Mouse (Mus musculus) heart, postnatal 4 days (tissue): ENCODE data around the gene Mrpl20. TPM values are rescaled to one million over a fixed set of nuclear protein-coding genes. Genes with fewer than 3 reads are reported as not detected.

Experiments
- DNase-seq: peaks from one replicate; pipeline ENCODE4 v3.0.0; 2021
- total RNA-seq, 2 experiments: library from RNA; stranded (reverse); gene quantifications; 2 replicates each; pipeline ENCODE4 v1.2.3; 2021

Gene Mrpl20
- total RNA-seq, 2 experiments from 2014 or later, result 78.1 to 95.5 TPM

GRCm38 (mm10) chr4:155831831-155832230 is 29.2 kb downstream of the Mrpl20 start:
- DNase-seq, result no peak

- no peak for DNase-seq
These were observed 29.6 kb downstream of the Mrpl20 start for GRCm38 (mm10) chr4:155832321-155832720.

- DNase-seq, result no peak
These were observed 30.6 kb downstream of the Mrpl20 start for GRCm38 (mm10) chr4:155833234-155833633.

- DNase-seq, result peak; percentile 92
These were observed 31.2 kb downstream of the Mrpl20 start for GRCm38 (mm10) chr4:155833836-155834235.

GRCm38 (mm10) chr4:155837404-155838010 is 34.8 kb downstream of the Mrpl20 start:
- DNase-seq, result peak; percentile 62

GRCm38 (mm10) chr4:155838187-155839153 is 35.8 kb downstream of the Mrpl20 start:
- DNase-seq, result peak; percentile 52

- peak; percentile 90 for DNase-seq
These were observed 36.8 kb downstream of the Mrpl20 start, which contains the start of gene Mxra8 for GRCm38 (mm10) chr4:155839483-155839910. Gene Mxra8 (plus strand): TSS chr4:155839680.

GRCm38 (mm10) chr4:155840076-155841002 is 37.7 kb downstream of the Mrpl20 start:
- DNase-seq, result no peak

GRCm38 (mm10) chr4:155841003-155841454 is 38.4 kb downstream of the Mrpl20 start:
- DNase-seq, result peak; percentile 73

GRCm38 (mm10) chr4:155841651-155842270 is 39.1 kb downstream of the Mrpl20 start:
- no peak for DNase-seq

- no peak for DNase-seq
These were observed 40.6 kb downstream of the Mrpl20 start for GRCm38 (mm10) chr4:155843231-155843630.

- peak; percentile 98 for DNase-seq
These were observed 44.3 kb downstream of the Mrpl20 start, which contains the start of gene Dvl1 for GRCm38 (mm10) chr4:155846871-155847578. Gene Dvl1 (plus strand): TSS chr4:155847402.

- DNase-seq, result peak; percentile 47
These were observed 45.1 kb downstream of the Mrpl20 start for GRCm38 (mm10) chr4:155847591-155848352.

GRCm38 (mm10) chr4:155848434-155849095 is 45.9 kb downstream of the Mrpl20 start:
- DNase-seq, result no peak

GRCm38 (mm10) chr4:155849391-155849790 is 46.7 kb downstream of the Mrpl20 start:
- DNase-seq, result no peak

- no peak for DNase-seq
These were observed 47.2 kb downstream of the Mrpl20 start for GRCm38 (mm10) chr4:155849792-155850451.

- DNase-seq, result no peak
These were observed 48.7 kb downstream of the Mrpl20 start for GRCm38 (mm10) chr4:155851368-155851767.

- no peak for DNase-seq
These were observed 49.3 kb downstream of the Mrpl20 start for GRCm38 (mm10) chr4:155851951-155852411.

GRCm38 (mm10) chr4:155853421-155853820 is 50.7 kb downstream of the Mrpl20 start:
- DNase-seq, result no peak
